Mouse (Mus musculus) G1E (cell line): Measurements from ENCODE around the gene Map4.

Source experiments
- CTCF ChIP-seq: IDR thresholded peaks from 2 replicates; pipeline ENCODE4 v1.5.1; 2012; ENCODE audit warnings: low read depth, low read length, inconsistent platforms, mixed read lengths
- GATA1 ChIP-seq: IDR thresholded peaks from 2 replicates; pipeline ENCODE4 v1.6.1; 2012; ENCODE audit warnings: borderline replicate concordance, low read length, inconsistent platforms, mixed read lengths
- POLR2AphosphoS5 ChIP-seq: IDR thresholded peaks from 2 replicates; pipeline ENCODE4 v1.6.1; 2012; ENCODE audit warnings: low read depth, low read length, inconsistent platforms; ENCODE audit not compliant: insufficient replicate concordance
- TAL1 ChIP-seq: conservative IDR thresholded peaks from 2 replicates; pipeline ENCODE4 v1.6.1; 2012; ENCODE audit warnings: low read depth, low read length, inconsistent platforms, mixed read lengths

GRCm38 (mm10) chr9:110085693-110086092, 154.4 kb downstream of the Map4 start:
- TF ChIP-seq CTCF (no peak), GATA1 (no peak), TAL1 (no peak), POLR2AphosphoS5 (no peak)
